Mouse (Mus musculus) bone marrow, adult 2 months (tissue): ENCODE data around the gene Myo18a. TPM values are rescaled to one million over a fixed set of nuclear protein-coding genes. Genes with fewer than 3 reads are reported as not detected.

ENCODE experiments used
- H3K27ac ChIP-seq: fragments of 200-500 bp; 2 replicates; pipeline ENCODE4 v1.5.1; 2012; ENCODE audit warnings: low read depth, mild to moderate bottlenecking, control low read depth, inconsistent platforms, low read length; ENCODE audit not compliant: control insufficient read depth, poor library complexity, insufficient read depth
- H3K4me1 ChIP-seq: fragments of 200-500 bp; 2 replicates; pipeline ENCODE4 v1.6.1; 2011; ENCODE audit warnings: low read length; ENCODE audit not compliant: control insufficient read depth, insufficient read depth
- H3K4me3 ChIP-seq: fragments of 200-500 bp; replicated peaks from 2 replicates; pipeline ENCODE3; 2011; ENCODE audit warnings: mild to moderate bottlenecking, low read depth, low read length, control low read depth; ENCODE audit not compliant: control insufficient read depth
- CTCF ChIP-seq: fragments of 200-500 bp; IDR thresholded peaks from 2 replicates; pipeline ENCODE4 v1.5.1; 2011; ENCODE audit warnings: low read length, control low read depth; ENCODE audit not compliant: control insufficient read depth, insufficient read depth
- POLR2A ChIP-seq: fragments of 200-500 bp; IDR thresholded peaks from 2 replicates; pipeline ENCODE4 v1.6.1; 2011; ENCODE audit warnings: low read depth, mild to moderate bottlenecking, control low read depth, low read length, borderline replicate concordance; ENCODE audit not compliant: control insufficient read depth
- WGBS: fragments of 180-500 bp; shearing (Covaris S2); methylation state at CpG from one replicate; pipeline ENCODE4 v1.1.7; 2018; 5-methylcytosine and 5-hydroxymethylcytosine counted together
- polyA plus RNA-seq: library from polyadenylated mRNA; stranded (reverse); fragments of >200 nt; gene quantifications from 2 replicates; pipeline ENCODE4 v1.2.4, GENCODE M21; 2011; ENCODE audit warnings: low replicate concordance; ENCODE audit not compliant: missing spikeins, insufficient read depth, insufficient read length

Gene Myo18a
- polyA plus RNA-seq, 1 experiment = 74.6 TPM

DNA sequence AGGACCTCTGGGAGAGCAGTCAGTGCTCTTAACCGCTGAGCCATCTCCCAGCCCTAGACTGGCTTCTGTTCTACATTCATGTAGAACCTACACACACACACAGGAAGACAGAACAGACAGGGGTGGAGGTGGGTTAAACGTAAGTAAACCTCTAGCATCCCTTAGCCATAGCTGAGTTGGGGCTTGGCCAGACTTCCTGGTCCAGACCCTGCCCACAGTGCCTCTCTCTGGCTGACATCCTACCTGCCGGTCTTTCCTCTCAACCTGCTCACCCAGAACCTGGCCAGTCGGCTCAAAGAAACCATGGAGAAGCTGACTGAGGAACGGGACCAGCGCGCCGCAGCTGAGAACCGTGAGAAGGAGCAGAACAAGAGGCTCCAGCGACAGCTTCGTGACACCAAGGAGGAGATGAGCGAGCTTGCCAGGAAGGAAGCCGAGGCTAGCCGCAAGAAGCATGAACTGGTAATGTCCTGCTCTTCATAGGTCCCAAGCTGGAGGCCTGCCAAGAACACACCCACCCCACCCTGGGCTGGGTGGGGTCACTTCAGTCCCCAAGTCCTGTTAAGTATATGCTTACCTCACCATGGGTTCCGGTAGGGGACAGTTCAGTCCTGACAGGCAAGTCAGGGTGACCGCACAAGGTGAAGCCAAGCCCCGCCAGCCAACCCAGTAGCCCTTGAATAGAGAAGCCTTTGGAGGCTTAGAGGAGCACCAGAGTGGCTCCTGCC lies 90.1 kb downstream of the Myo18a start:
- no peaks in the 10 kb centered on the region for H3K4me1 ChIP-seq
- no peak overlapping the region for H3K27ac ChIP-seq
- TF ChIP-seq POLR2A = no peak
- TF ChIP-seq CTCF = no peak
- 87% methylated on average over 17 of the region's 17 CpGs for WGBS
- no peak overlapping the region for H3K4me3 ChIP-seq

DNA sequence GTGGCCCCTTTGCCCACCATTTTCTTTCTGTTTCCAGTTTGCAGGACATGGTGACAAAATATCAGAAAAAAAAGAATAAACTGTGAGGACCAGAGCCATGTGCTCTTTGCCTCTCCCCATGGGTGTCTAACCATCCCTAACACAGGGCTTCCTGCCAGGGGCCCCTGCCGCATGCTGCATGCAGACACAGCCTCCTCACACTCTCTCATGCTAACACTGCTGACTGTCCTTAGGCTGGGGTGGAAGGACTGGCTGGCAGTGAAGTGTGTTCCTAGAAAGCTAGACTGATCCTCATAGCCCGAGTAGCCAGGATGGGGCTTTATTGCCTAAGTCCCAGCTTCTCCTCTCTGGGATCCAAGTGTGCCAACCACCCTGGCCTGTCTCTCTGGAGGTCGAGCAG lies 91.6 kb downstream of the Myo18a start:
- Histone ChIP-seq H3K27ac (no peak overlapping the region), H3K4me1 (no peaks in the 10 kb centered on the region), H3K4me3 (no peak overlapping the region)
- TF ChIP-seq CTCF (no peak), POLR2A (no peak)
- WGBS = 78% methylated on average over 3 of the region's 3 CpGs

DNA sequence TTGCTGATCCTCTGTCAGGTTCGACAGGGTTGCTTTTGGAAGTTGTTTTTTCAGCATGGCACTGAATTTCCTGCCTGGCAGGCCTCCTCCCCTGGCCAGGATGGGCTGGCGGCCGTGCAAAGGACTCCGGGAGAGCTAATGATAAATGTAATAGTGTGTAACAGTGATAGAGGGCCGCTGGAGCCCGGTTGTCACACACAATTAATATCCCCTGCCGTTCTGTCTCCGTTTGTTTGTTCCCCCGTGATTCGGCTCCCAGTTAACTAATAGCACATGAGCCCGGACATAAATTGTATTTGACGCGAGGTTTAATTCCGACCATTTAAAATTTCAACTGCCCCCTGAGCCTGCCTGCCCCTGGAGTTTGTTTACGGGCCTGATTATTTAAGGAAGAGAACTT lies 92.3 kb downstream of the Myo18a start:
- no peak overlapping the region for H3K4me3 ChIP-seq
- H3K27ac ChIP-seq = no peak overlapping the region
- no peaks in the 10 kb centered on the region for H3K4me1 ChIP-seq
- TF ChIP-seq POLR2A = no peak
- TF ChIP-seq CTCF = no peak
- WGBS = 89% methylated on average over 15 of the region's 15 CpGs

DNA sequence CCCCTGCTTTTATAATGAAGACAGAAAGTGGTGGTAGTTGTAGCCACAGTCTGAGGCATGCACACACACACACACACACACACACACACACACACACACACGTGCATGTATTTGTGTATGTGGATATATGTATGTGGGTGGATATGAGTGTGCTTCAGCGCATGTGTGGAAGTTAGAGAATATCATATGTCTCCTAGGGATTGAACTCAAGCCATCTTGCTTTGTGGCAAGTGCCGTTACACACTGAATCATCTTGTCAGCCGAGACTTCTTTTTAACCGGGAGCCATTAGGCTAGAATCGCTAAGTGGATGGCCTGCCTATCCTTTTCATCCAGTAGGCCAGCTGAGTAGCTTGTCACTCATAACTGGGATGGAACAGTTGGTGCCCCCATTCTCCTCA lies 94.0 kb downstream of the Myo18a start:
- 89% methylated on average over 6 of the region's 6 CpGs for WGBS

DNA sequence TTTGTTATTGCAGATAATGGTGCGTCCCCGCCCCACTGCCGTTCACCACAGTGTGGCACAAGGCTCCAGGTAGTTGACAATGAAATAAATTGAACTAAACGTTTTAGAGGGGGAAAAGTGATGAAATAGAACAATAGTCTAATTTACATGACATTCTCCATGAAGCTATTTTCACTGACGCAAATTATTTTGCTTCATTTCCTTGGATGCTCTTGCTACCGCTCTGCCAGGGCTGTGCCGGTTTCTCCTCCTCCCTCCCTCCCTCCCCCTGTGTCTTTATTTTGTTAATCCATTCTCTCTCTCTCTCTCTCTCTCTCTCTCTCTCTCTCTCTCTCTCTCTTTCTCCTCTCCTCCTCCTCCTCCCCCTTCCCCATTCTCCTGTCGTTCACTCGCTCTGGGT lies 95.5 kb downstream of the Myo18a start:
- Histone ChIP-seq H3K4me3 (no peak overlapping the region), H3K27ac (no peak overlapping the region), H3K4me1 (no peaks in the 10 kb centered on the region)
- 85% methylated on average over 9 of the region's 9 CpGs for WGBS
- TF ChIP-seq CTCF (no peak), POLR2A (no peak)

More for the DNA sequence above, 94.0 kb downstream of the Myo18a start:
- Histone ChIP-seq H3K4me3 (no peak overlapping the region), H3K27ac (no peak overlapping the region), H3K4me1 (no peaks in the 10 kb centered on the region)
- TF ChIP-seq CTCF (no peak), POLR2A (no peak)

DNA sequence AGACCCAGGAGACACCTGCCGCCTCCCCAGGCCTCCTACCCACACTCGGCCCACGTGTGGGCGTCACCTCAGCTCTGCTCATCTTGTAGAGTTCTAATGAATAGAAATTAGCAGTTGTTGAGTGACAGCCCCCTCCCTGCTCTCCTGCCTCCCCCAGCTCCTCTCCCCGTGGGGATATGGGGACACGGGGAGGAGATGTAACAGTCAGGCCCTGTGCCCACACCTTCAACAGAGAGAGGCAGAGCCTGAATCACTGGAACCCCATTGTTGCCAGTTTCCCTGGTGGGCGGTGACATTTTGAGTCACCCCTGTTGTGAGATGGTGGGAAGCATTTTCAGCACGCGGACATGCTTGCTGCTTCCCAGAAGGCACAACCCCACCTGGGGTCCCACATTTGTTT lies 97.9 kb downstream of the Myo18a start:
- TF ChIP-seq CTCF (no peak), POLR2A (no peak)
- 85% methylated on average over 9 of the region's 9 CpGs for WGBS
- Histone ChIP-seq H3K4me3 (no peak overlapping the region), H3K4me1 (no peaks in the 10 kb centered on the region), H3K27ac (no peak overlapping the region)

DNA sequence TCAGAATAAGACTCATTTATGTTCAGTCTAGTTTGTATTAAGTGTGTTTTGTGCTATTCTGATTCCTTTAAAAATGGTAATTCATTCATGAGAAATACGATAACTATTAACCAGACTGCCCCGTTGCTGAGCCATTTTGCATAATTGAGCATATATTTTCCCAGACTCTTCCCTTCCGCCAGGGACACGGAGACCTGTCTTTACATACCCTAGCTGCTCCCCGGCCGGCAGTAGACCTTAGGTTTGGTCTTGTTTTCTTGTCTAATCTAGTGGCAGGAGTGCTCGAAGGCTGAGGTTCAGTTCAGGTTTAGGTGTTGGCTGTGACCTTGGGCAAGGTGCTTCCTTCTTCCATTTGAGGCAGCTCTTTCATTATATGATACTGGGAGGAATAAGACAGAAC lies 99.8 kb downstream of the Myo18a start:
- Histone ChIP-seq H3K27ac (no peak overlapping the region), H3K4me3 (no peak overlapping the region), H3K4me1 (no peaks in the 10 kb centered on the region)
- 87% methylated on average over 7 of the region's 7 CpGs for WGBS
- TF ChIP-seq CTCF (no peak), POLR2A (no peak)

DNA sequence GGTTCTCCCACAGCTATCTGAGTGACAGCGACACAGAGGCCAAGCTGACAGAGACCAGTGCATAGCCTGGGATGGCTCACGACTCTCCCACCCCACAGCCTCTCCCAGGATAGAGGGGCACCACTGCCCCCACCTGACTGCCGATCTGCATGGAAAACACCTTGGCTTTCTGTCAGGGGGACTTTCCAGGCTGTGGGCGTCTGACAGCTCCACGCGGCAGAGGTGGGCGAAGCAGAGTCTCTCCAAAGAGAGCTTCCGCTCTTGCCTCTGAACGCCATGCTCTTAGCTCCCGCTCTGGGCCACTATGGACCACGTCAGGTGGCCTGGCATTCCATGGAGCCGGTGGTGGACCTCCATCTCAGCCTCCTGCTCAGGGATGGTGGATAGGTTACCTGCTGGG lies 101.7 kb downstream of the Myo18a start:
- no peak overlapping the region for H3K4me3 ChIP-seq
- TF ChIP-seq POLR2A (no peak), CTCF (no peak)
- WGBS = 86% methylated on average over 12 of the region's 12 CpGs

More for the DNA sequence above, 101.7 kb downstream of the Myo18a start:
- Histone ChIP-seq H3K4me1 (no peaks in the 10 kb centered on the region), H3K27ac (no peak overlapping the region)
